Mouse (Mus musculus) B cell, adult 62 days (primary cell): ENCODE measurements around the gene Brsk1. TPM values are rescaled to one million over a fixed set of nuclear protein-coding genes. Genes with fewer than 3 reads are reported as not detected.

Experiments used
- total RNA-seq: library from RNA; stranded (reverse); gene quantifications from 4 replicates; pipeline ENCODE4 v1.2.4, GENCODE M21; 2023

Brsk1 gene
- total RNA-seq: not detected in 4 replicates

GRCm38 (mm10) chr7:4690387-4690786, at the start of gene Brsk1:
Brsk1 (plus strand) TSS chr7:4690604.

GRCm38 (mm10) chr7:4658912-4659551, 31.4 kb upstream of the Brsk1 start, which contains the start of gene Ppp6r1:
Ppp6r1 (minus strand) TSS chr7:4659019.

GRCm38 (mm10) chr7:4684632-4685417, 5.6 kb upstream of the Brsk1 start, which contains the start of gene Hspbp1:
Hspbp1 (minus strand) TSS chr7:4685068.

GRCm38 (mm10) chr7:4725169-4725568, 34.8 kb downstream of the Brsk1 start, which contains the start of gene Tmem150b:
Tmem150b (minus strand) TSS chr7:4725249.

GRCm38 (mm10) chr7:4739544-4740275, 49.3 kb downstream of the Brsk1 start, which contains the start of gene Kmt5c:
Kmt5c (plus strand) TSS chr7:4740115.

GRCm38 (mm10) chr7:4752821-4753570, 62.6 kb downstream of the Brsk1 start, which contains the start of gene Cox6b2:
Cox6b2 (minus strand) TSS chr7:4753094.

Other genes starting within 250 kb of the Brsk1 start
- 8.5 to 10.2 TPM (median 9.3 TPM) in 4 replicates for gene Rdh13, start 245.0 kb upstream of the Brsk1 start, total RNA-seq
- gene Eps8l1, start 229.9 kb upstream of the Brsk1 start, total RNA-seq: 17.0 to 42.8 TPM (median 33.0 TPM) in 4 replicates
- 243 to 274 TPM (median 259 TPM) in 4 replicates for gene Ppp1r12c, start 188.9 kb upstream of the Brsk1 start, total RNA-seq
- gene Tnnt1, start 174.2 kb upstream of the Brsk1 start, total RNA-seq: not detected in 4 replicates
- gene Tnni3, start 166.4 kb upstream of the Brsk1 start, total RNA-seq: 1.5 TPM in 1 of 4 replicates, not detected in the others
- 0.24 to 0.26 TPM (median 0.25 TPM) in 3 of 4 replicates, not detected in the other for gene Dnaaf3, start 158.2 kb upstream of the Brsk1 start, total RNA-seq
- 1.2 TPM in 1 of 4 replicates, not detected in the others for gene Syt5, start 143.1 kb upstream of the Brsk1 start, total RNA-seq
- gene Ptprh, start 86.6 kb upstream of the Brsk1 start, total RNA-seq: 0.16 TPM in 1 of 4 replicates, not detected in the others
- gene Tmem86b, start 59.2 kb upstream of the Brsk1 start, total RNA-seq: 50.2 to 57.5 TPM (median 54.8 TPM) in 4 replicates
- 264 to 268 TPM (median 267 TPM) in 4 replicates for gene Ppp6r1, start 31.6 kb upstream of the Brsk1 start, total RNA-seq
- gene Hspbp1, start 5.5 kb upstream of the Brsk1 start, total RNA-seq: 73.6 to 82.3 TPM (median 79.6 TPM) in 4 replicates
- gene Tmem150b, start 34.6 kb downstream of the Brsk1 start, total RNA-seq: 1.5 to 4.0 TPM (median 3.0 TPM) in 4 replicates
- 87.1 to 92.8 TPM (median 91.8 TPM) in 4 replicates for gene Kmt5c, start 49.5 kb downstream of the Brsk1 start, total RNA-seq
- gene Cox6b2, start 62.5 kb downstream of the Brsk1 start, total RNA-seq: 1.3 to 5.4 TPM (median 4.0 TPM) in 4 replicates
- gene Fam71e2, start 80.7 kb downstream of the Brsk1 start, total RNA-seq: not detected in 4 replicates
- gene Il11, start 92.3 kb downstream of the Brsk1 start, total RNA-seq: not detected in 4 replicates
- not detected in 4 replicates for gene Tmem190, start 92.3 kb downstream of the Brsk1 start, total RNA-seq
- 1.8 to 2.7 TPM (median 2.4 TPM) in 4 replicates for gene Tmem238, start 99.1 kb downstream of the Brsk1 start, total RNA-seq
- gene Rpl28, start 102.3 kb downstream of the Brsk1 start, total RNA-seq: 1,788 to 1,881 TPM (median 1,825 TPM) in 4 replicates
- 157 to 176 TPM (median 162 TPM) in 4 replicates for gene Ube2s, start 122.0 kb downstream of the Brsk1 start, total RNA-seq
- gene Shisa7, start 154.1 kb downstream of the Brsk1 start, total RNA-seq: 0.49 to 2.8 TPM (median 1.1 TPM) in 4 replicates
- 4.3 to 9.7 TPM (median 6.8 TPM) in 4 replicates for gene Isoc2b, start 179.7 kb downstream of the Brsk1 start, total RNA-seq
- gene Isoc2a, start 186.5 kb downstream of the Brsk1 start, total RNA-seq: 9.9 to 14.2 TPM (median 11.8 TPM) in 4 replicates
- gene Gm36210, start 215.9 kb downstream of the Brsk1 start, total RNA-seq: not detected in 4 replicates
- 36.3 to 42.6 TPM (median 37.9 TPM) in 4 replicates for gene Zfp628, start 224.6 kb downstream of the Brsk1 start, total RNA-seq
- 9.0 to 12.9 TPM (median 10.2 TPM) in 4 replicates for gene Nat14, start 231.4 kb downstream of the Brsk1 start, total RNA-seq
- gene Ssc5d, start 235.2 kb downstream of the Brsk1 start, total RNA-seq: 0.21 to 0.63 TPM (median 0.42 TPM) in 4 replicates